Mouse (Mus musculus) intestine, postnatal 0 days (tissue): ENCODE results near the gene Hspe1. TPM values are rescaled to one million over a fixed set of nuclear protein-coding genes. Genes with fewer than 3 reads are reported as not detected.
A peak's percentile ranks its signal among the peaks of the same experiment; 100 is the strongest.

Experiments used
- ATAC-seq: fragments of 200-750 bp; cut with Nextera tagmentation; 2 replicates; pipeline ENCODE4 v1.8.0; 2017; ENCODE audit warnings: mild to moderate bottlenecking, moderate TSS enrichment, moderate library complexity
- H3K27ac ChIP-seq: fragments of 300-500 bp; sonication (generic); 2 replicates; pipeline ENCODE4 v1.5.1; 2014; ENCODE audit warnings: mild to moderate bottlenecking, low read depth, low read length, moderate library complexity
- H3K27me3 ChIP-seq: fragments of 300-500 bp; sonication (generic); replicated peaks from 2 replicates; pipeline ENCODE4 v1.6.1; 2014; ENCODE audit warnings: low read length, mixed read lengths; ENCODE audit not compliant: control insufficient read depth, insufficient read depth
- H3K36me3 ChIP-seq: fragments of 300-500 bp; sonication (generic); 2 replicates; pipeline ENCODE4 v1.6.1; 2014; ENCODE audit warnings: mild to moderate bottlenecking, moderate library complexity; ENCODE audit not compliant: control insufficient read depth, insufficient read depth
- H3K4me1 ChIP-seq: fragments of 300-500 bp; sonication (generic); replicated peaks from 2 replicates; pipeline ENCODE4 v1.6.1; 2014; ENCODE audit warnings: antibody characterized with exemption, low read length, mixed read lengths; ENCODE audit not compliant: control insufficient read depth, insufficient read depth
- H3K4me2 ChIP-seq: fragments of 300-500 bp; sonication (generic); replicated peaks from 2 replicates; pipeline ENCODE4 v1.6.1; 2014; ENCODE audit warnings: low read depth, mild to moderate bottlenecking, moderate library complexity
- H3K4me3 ChIP-seq: fragments of 300-500 bp; sonication (generic); 2 replicates; pipeline ENCODE4 v1.5.1; 2014; ENCODE audit warnings: low read depth, low read length
- H3K9ac ChIP-seq: fragments of 300-500 bp; sonication (generic); 2 replicates; pipeline ENCODE4 v1.6.1; 2014; ENCODE audit warnings: mild to moderate bottlenecking, low read depth, low read length
- H3K9me3 ChIP-seq: fragments of 300-500 bp; sonication (generic); 2 replicates; pipeline ENCODE4 v1.6.1; 2016; ENCODE audit warnings: mixed run types; ENCODE audit not compliant: control insufficient read depth
- CTCF ChIP-seq: sonication (generic); IDR thresholded peaks from 2 replicates; pipeline ENCODE4 v1.5.1; 2016; ENCODE audit warnings: low read depth, mild to moderate bottlenecking, control low read depth, antibody characterized with exemption, moderate library complexity
- WGBS: fragments of 180-500 bp; shearing (Covaris S2); extraction: QIAGEN DNeasy Blood & Tissue Kit; methylation state at CpG from one replicate; pipeline ENCODE4 v1.1.7; 2014; 5-methylcytosine and 5-hydroxymethylcytosine counted together
- polyA plus RNA-seq: library from polyadenylated mRNA; unstranded; fragments of >200 nt; fragmentation: Nextera tagmentation; extraction: Ambion mirVana; gene quantifications from 2 replicates; pipeline ENCODE4 v1.2.1, GENCODE M21; 2015

The Hspe1 gene
- polyA plus RNA-seq, 1 experiment from 2014 or later, result 395 TPM

DNA sequence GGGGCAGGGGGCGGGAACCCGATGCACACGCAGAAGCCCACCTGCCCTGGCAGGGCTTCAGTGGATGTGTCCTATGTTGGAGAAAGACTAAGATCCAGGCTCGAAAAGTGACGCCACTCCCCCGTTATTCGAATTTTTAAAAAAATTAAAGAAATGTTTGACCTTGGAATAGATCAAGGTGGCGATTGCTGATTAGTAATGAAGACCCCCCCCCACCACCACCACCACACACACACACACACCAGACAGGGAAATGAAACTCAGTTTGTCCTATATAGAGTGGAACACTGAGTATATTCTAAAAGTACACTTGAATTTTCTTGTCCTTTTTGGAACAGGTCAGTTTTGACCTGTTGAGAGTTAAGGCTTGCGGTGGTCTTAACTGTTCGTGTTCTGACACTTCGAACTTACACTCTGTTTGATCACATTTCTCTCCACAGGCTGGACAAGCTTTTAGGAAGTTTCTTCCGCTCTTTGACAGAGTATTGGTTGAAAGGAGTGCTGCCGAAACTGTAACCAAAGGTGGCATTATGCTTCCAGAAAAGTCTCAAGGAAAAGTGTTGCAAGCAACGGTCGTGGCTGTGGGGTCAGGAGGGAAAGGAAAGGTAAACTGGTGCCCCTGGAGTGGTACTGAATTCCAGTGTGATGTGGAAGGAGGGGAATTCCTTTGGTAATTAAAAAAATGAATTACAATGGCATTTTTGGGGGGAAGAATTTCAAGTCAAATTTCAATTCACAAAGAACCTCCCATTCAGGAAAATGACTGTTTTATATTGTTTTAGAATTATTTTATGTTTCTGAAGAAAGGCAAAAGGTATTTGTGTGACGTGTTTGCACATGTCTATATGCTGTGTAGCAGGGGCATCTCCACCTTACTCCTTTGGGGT lies 922 bp downstream of the Hspe1 start:
- Histone ChIP-seq H3K9me3 (no peaks in the 10 kb centered on the region), H3K4me1 (peaks cover 5% of the 10 kb centered on the region), H3K27ac (peak overlapping the region; percentile 95), H3K4me3 (peak overlapping the region; percentile 92), H3K27me3 (no peaks in the 10 kb centered on the region), H3K9ac (peak overlapping the region; percentile 92), H3K4me2 (peak overlapping the region; percentile 69), H3K36me3 (peaks cover 21% of the 10 kb centered on the region; the same call in 1 of the 2 replicates)
- no peak for TF ChIP-seq CTCF
- ATAC-seq, result no peak
- 4% methylated on average over 16 of the region's 16 CpGs for WGBS

DNA sequence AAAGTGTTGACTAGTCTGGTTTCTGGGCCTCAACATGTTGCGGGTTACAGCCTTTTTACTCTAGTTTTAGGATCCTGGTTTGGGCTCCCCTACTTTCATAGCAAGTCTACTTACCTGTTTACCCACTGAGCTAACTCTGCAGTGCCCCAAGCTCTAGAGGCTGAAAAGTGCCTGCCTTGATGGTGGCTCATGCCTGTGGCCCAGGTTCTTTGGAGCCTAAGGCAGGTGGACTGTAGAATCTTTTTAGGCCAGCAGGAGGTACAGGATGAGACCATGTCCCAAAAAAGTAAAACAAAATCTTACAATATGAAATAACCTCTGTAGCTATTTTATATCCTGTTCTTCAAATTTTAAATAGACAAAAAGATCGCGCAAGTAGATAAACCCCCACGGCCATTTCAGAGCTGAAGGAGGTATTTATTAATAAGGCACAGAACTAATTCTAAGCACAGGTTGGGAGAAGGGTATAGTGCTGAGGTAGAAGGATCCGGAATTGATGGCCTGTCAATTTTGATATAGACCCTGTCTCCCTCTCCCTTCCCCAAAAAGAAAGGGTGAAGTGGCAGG lies 1.6 kb downstream of the Hspe1 start:
- WGBS, result 55% methylated on average over 5 of the region's 5 CpGs
- Histone ChIP-seq H3K27ac (peak overlapping the region; percentile 21; the same call in 1 of the 2 replicates), H3K4me2 (peak overlapping the region; percentile 69), H3K27me3 (no peaks in the 10 kb centered on the region), H3K9ac (no peak overlapping the region; the same call in 1 of the 2 replicates), H3K4me1 (peaks cover 5% of the 10 kb centered on the region; the same call in 1 of the 2 replicates), H3K9me3 (no peaks in the 10 kb centered on the region), H3K4me3 (peak overlapping the region; percentile 92), H3K36me3 (peaks cover 17% of the 10 kb centered on the region; the same call in 1 of the 2 replicates)
- 0 out of 2 replicates have a peak, but pooled peaks have one; percentile 8 for TF ChIP-seq CTCF
- no peak for ATAC-seq

DNA sequence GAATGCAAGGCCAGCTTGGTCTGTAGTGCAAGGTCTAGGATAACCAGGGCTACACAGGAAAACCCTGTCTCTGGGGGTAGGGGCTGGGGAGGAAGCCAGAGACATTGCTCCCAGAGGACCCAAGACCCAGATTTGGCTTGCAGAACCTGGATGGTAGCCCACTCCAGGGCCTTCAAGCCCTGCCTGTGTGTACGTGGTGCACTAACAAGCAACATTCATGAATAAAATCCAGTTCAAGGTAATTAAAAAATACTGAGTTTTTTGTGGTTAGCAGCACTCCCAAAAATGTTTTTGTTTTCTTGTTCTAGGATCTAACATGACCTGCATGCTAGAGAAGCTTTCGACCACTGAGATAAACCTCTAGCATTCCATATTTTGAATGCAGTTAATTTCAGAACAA lies 4.1 kb downstream of the Hspe1 start:
- Histone ChIP-seq H3K9me3 (no peaks in the 10 kb centered on the region), H3K9ac (no peak overlapping the region), H3K4me1 (0 out of 2 replicates have a peak, but pooled peaks cover 3% of the 10 kb centered on the region), H3K27me3 (no peaks in the 10 kb centered on the region), H3K4me3 (no peak overlapping the region), H3K4me2 (no peak overlapping the region), H3K27ac (0 out of 2 replicates have a peak overlapping the region, but pooled peaks have one; percentile 5), H3K36me3 (0 out of 2 replicates have a peak, but pooled peaks cover 9% of the 10 kb centered on the region)
- TF ChIP-seq CTCF, result no peak
- no peak for ATAC-seq
- WGBS, result 88% methylated on average over 2 of the region's 2 CpGs

DNA sequence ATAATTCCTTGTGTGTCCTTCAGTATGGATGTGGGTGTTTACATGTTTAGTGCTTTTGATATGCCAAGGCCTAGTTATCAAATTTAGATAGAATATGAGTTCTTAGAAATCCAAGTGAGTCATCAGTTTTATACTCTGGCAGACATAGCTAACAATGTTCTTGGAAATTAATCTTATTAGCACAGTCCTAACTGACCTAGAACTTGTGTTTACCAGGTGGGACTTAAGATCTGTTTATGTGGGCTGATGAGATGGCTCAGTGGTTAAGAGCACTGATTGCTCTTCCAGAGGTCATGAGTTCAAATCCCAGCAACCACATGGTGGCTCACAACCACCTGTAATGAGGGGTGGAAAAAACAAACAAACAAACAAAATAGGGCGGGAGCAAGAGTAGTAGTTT lies 4.5 kb downstream of the Hspe1 start:
- Histone ChIP-seq H3K9me3 (no peaks in the 10 kb centered on the region), H3K4me2 (no peak overlapping the region), H3K27ac (no peak overlapping the region), H3K4me1 (0 out of 2 replicates have a peak, but pooled peaks cover 3% of the 10 kb centered on the region), H3K4me3 (no peak overlapping the region), H3K27me3 (no peaks in the 10 kb centered on the region), H3K9ac (no peak overlapping the region), H3K36me3 (0 out of 2 replicates have a peak, but pooled peaks cover 9% of the 10 kb centered on the region)
- WGBS, result 85% methylated on average over 1 of the region's 1 CpGs
- ATAC-seq, result no peak
- no peak for TF ChIP-seq CTCF

DNA sequence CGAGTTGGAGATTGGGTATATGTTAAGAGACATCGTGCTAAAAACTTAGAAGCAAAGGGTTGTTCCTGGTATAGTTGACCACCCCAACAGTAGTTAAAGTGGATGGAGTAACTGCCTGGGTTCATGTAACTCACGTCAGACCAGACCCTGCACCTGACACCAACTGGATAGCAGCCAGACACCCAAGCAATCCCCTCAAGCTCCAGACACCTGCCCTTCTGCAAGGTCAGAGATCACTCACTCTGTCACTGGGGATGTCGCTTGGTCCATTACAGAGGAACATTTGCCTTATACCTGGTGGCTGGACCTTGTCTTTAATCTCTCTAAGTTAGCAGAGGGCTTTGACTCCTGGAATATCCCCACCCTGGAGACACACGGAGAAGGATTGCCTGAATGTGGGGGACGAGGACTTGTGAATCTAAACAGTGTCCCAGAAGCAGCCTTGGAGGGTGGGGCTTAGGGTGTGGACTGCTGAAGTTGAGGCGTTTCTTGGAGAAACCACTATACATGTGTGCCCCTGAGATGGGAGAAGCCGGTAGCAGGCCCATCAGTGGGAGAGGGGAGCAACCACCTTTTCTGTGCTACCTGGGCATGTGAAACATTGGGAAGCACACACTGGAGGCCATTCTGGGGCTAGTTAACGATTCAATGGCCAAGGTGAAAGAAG lies 19.1 kb downstream of the Hspe1 start:
- no peak overlapping the region for H3K27ac ChIP-seq
- H3K9me3 ChIP-seq, result no peaks in the 10 kb centered on the region
- no peak overlapping the region for H3K9ac ChIP-seq
- no peaks in the 10 kb centered on the region for H3K4me1 ChIP-seq
- no peak overlapping the region for H3K4me3 ChIP-seq
- no peak for ATAC-seq
- 80% methylated on average over 9 of the region's 9 CpGs for WGBS
- no peak overlapping the region; the same call in 1 of the 2 replicates for H3K4me2 ChIP-seq
- H3K36me3 ChIP-seq, result no peaks in the 10 kb centered on the region; the same call in 1 of the 2 replicates
- no peak for TF ChIP-seq CTCF
- no peaks in the 10 kb centered on the region for H3K27me3 ChIP-seq

DNA sequence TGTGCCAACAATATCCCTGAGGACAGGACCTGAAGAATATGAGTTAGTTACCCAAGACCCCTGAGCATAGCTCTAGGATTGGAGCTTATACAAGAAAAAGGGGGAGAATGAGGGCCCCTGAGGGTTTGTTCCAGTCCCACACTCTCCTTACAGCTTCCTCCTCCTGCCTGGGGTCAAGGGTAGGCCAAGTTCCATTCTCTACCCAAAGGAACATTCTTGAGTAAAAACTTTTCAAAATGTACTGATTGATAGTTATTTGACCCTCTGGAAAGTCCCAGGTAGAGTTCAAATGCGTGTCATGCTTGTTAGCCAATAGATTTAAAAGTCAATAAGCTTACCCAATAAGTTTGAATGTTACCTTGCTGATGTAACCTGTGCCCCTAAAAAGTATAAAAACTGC lies 19.7 kb downstream of the Hspe1 start:
- H3K4me1 ChIP-seq, result no peaks in the 10 kb centered on the region
- WGBS, result 90% methylated on average over 1 of the region's 1 CpGs
- H3K9ac ChIP-seq, result no peak overlapping the region
- H3K4me3 ChIP-seq, result no peak overlapping the region
- no peak overlapping the region for H3K27ac ChIP-seq
- no peak for TF ChIP-seq CTCF
- H3K36me3 ChIP-seq, result no peaks in the 10 kb centered on the region; the same call in 1 of the 2 replicates
- H3K27me3 ChIP-seq, result no peaks in the 10 kb centered on the region
- H3K4me2 ChIP-seq, result no peak overlapping the region; the same call in 1 of the 2 replicates
- no peaks in the 10 kb centered on the region for H3K9me3 ChIP-seq
- ATAC-seq, result no peak
